Mouse (Mus musculus): ENCODE measurements around the gene Cdkl3. TPM values are rescaled to one million over a fixed set of nuclear protein-coding genes. Genes with fewer than 3 reads are reported as not detected.
"Not testable (repeated sequence)": the region's sequence is repeated elsewhere in the genome, so short reads cannot be mapped to it uniquely, and the experiment has no call there.

The Cdkl3 gene
- polyA plus RNA-seq, 1 experiment from 2014 or later: 6.0 TPM

- no peaks in the 10 kb centered on the region for H3K27me3 ChIP-seq (replicated peaks; ENCODE audit: control insufficient read depth, insufficient read depth, low read length)
- ATAC-seq: peak; percentile 75
- H3K4me3 ChIP-seq (ENCODE audit: low read length): peak overlapping the region; percentile 99
- no peaks in the 10 kb centered on the region for H3K36me3 ChIP-seq (ENCODE audit: control insufficient read depth, insufficient read depth, low read length)
- peak overlapping the region; percentile 81 for H3K4me2 ChIP-seq (ENCODE audit: low read depth, low read length)
- peak overlapping the region; percentile 99 for H3K27ac ChIP-seq (ENCODE audit: low read length)
- peak overlapping the region; percentile 100 for H3K9ac ChIP-seq (ENCODE audit: low read depth, low read length)
- H3K9me3 ChIP-seq (ENCODE audit: control insufficient read depth, low read length): no peaks in the 10 kb centered on the region
- WGBS: under 1% methylated on average over 68 of the region's 72 CpGs
- peaks cover 28% of the 10 kb centered on the region for H3K4me1 ChIP-seq (ENCODE audit: control insufficient read depth, insufficient read depth, low read length)
Measured at GRCm38 (mm10) chr11:52099031-52099761, 95.2 kb downstream of the Cdkl3 start.

GRCm38 (mm10) chr11:52099771-52100219, 95.8 kb downstream of the Cdkl3 start:
- Histone ChIP-seq H3K27me3 (replicated peaks; ENCODE audit: control insufficient read depth, insufficient read depth, low read length) (no peaks in the 10 kb centered on the region), H3K4me1 (ENCODE audit: control insufficient read depth, insufficient read depth, low read length) (peaks cover 32% of the 10 kb centered on the region), H3K36me3 (ENCODE audit: control insufficient read depth, insufficient read depth, low read length) (no peaks in the 10 kb centered on the region), H3K9ac (ENCODE audit: low read depth, low read length) (peak overlapping the region; percentile 100), H3K9me3 (ENCODE audit: control insufficient read depth, low read length) (no peaks in the 10 kb centered on the region), H3K4me2 (ENCODE audit: low read depth, low read length) (peak overlapping the region; percentile 81), H3K4me3 (ENCODE audit: low read length) (peak overlapping the region; percentile 99), H3K27ac (ENCODE audit: low read length) (peak overlapping the region; percentile 99)
- 2% methylated on average over 7 of the region's 7 CpGs for WGBS
- no peak for ATAC-seq

GRCm38 (mm10) chr11:52102977-52103376, 99.0 kb downstream of the Cdkl3 start:
- H3K27ac ChIP-seq (ENCODE audit: low read length): no peak overlapping the region
- no peaks in the 10 kb centered on the region for H3K36me3 ChIP-seq (ENCODE audit: control insufficient read depth, insufficient read depth, low read length)
- H3K4me1 ChIP-seq (ENCODE audit: control insufficient read depth, insufficient read depth, low read length): peaks cover 31% of the 10 kb centered on the region
- ATAC-seq: no peak
- H3K27me3 ChIP-seq (replicated peaks; ENCODE audit: control insufficient read depth, insufficient read depth, low read length): no peaks in the 10 kb centered on the region
- no peak overlapping the region for H3K4me2 ChIP-seq (ENCODE audit: low read depth, low read length)
- H3K4me3 ChIP-seq (ENCODE audit: low read length): no peak overlapping the region
- H3K9ac ChIP-seq (ENCODE audit: low read depth, low read length): no peak overlapping the region
- no peaks in the 10 kb centered on the region for H3K9me3 ChIP-seq (ENCODE audit: control insufficient read depth, low read length)
- WGBS: 72% methylated on average over 4 of the region's 4 CpGs

DNA sequence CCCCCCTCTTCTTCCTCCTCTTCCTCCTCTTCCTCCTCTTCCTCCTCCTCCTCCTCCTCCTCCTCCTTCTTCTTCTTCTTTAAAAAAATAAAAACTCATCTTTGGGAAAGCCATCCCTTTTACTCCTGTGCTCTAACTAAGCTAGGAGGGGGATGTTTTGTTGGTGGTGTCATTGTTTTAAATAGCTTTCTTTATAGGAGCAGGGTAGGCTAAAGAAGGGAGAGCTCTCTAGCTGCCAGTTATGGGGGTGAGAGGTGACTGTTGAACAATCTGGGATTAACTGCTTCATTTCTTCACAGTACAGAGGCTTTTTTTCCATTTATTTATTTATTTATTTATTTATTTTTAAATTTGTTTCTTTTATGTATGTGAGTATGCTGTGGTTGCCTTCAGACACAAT, 101.5 kb downstream of the Cdkl3 start:
- H3K27ac ChIP-seq (ENCODE audit: low read length): no peak overlapping the region

GRCm38 (mm10) chr11:52106037-52106436, 102.0 kb downstream of the Cdkl3 start:
- Histone ChIP-seq H3K36me3 (ENCODE audit: control insufficient read depth, insufficient read depth, low read length) (no peaks in the 10 kb centered on the region), H3K4me1 (ENCODE audit: control insufficient read depth, insufficient read depth, low read length) (peaks cover 19% of the 10 kb centered on the region), H3K4me2 (ENCODE audit: low read depth, low read length) (no peak overlapping the region), H3K4me3 (ENCODE audit: low read length) (no peak overlapping the region), H3K9ac (ENCODE audit: low read depth, low read length) (no peak overlapping the region), H3K9me3 (ENCODE audit: control insufficient read depth, low read length) (no peaks in the 10 kb centered on the region), H3K27ac (ENCODE audit: low read length) (no peak overlapping the region), H3K27me3 (replicated peaks; ENCODE audit: control insufficient read depth, insufficient read depth, low read length) (no peaks in the 10 kb centered on the region)
- WGBS: 76% methylated on average over 2 of the region's 2 CpGs
- no peak for ATAC-seq

More for the DNA sequence above, 101.5 kb downstream of the Cdkl3 start:
- H3K36me3 ChIP-seq (ENCODE audit: control insufficient read depth, insufficient read depth, low read length): no peaks in the 10 kb centered on the region
- no peak overlapping the region for H3K4me3 ChIP-seq (ENCODE audit: low read length)
- ATAC-seq: no peak
- H3K4me1 ChIP-seq (ENCODE audit: control insufficient read depth, insufficient read depth, low read length): peaks cover 25% of the 10 kb centered on the region
- H3K9ac ChIP-seq (ENCODE audit: low read depth, low read length): no peak overlapping the region
- no peaks in the 10 kb centered on the region for H3K27me3 ChIP-seq (replicated peaks; ENCODE audit: control insufficient read depth, insufficient read depth, low read length)
- H3K9me3 ChIP-seq (ENCODE audit: control insufficient read depth, low read length): no peaks in the 10 kb centered on the region
- H3K4me2 ChIP-seq (ENCODE audit: low read depth, low read length): no peak overlapping the region

- no peak overlapping the region for H3K4me2 ChIP-seq (ENCODE audit: low read depth, low read length)
- H3K36me3 ChIP-seq (ENCODE audit: control insufficient read depth, insufficient read depth, low read length): no peaks in the 10 kb centered on the region
- H3K27me3 ChIP-seq (replicated peaks; ENCODE audit: control insufficient read depth, insufficient read depth, low read length): no peaks in the 10 kb centered on the region
- no peak overlapping the region for H3K4me3 ChIP-seq (ENCODE audit: low read length)
- no peak overlapping the region for H3K9ac ChIP-seq (ENCODE audit: low read depth, low read length)
- no peak overlapping the region for H3K27ac ChIP-seq (ENCODE audit: low read length)
- ATAC-seq: no peak
- no peaks in the 10 kb centered on the region for H3K9me3 ChIP-seq (ENCODE audit: control insufficient read depth, low read length)
- 82% methylated on average over 1 of the region's 1 CpGs for WGBS
- H3K4me1 ChIP-seq (ENCODE audit: control insufficient read depth, insufficient read depth, low read length): peaks cover 16% of the 10 kb centered on the region
Measured at GRCm38 (mm10) chr11:52106438-52106837, 102.4 kb downstream of the Cdkl3 start.

GRCm38 (mm10) chr11:52108796-52109195, 104.8 kb downstream of the Cdkl3 start:
- Histone ChIP-seq H3K4me1 (ENCODE audit: control insufficient read depth, insufficient read depth, low read length) (peaks cover 6% of the 10 kb centered on the region), H3K27ac (ENCODE audit: low read length) (no peak overlapping the region), H3K4me3 (ENCODE audit: low read length) (no peak overlapping the region), H3K4me2 (ENCODE audit: low read depth, low read length) (no peak overlapping the region), H3K36me3 (ENCODE audit: control insufficient read depth, insufficient read depth, low read length) (no peaks in the 10 kb centered on the region), H3K27me3 (replicated peaks; ENCODE audit: control insufficient read depth, insufficient read depth, low read length) (no peaks in the 10 kb centered on the region), H3K9me3 (ENCODE audit: control insufficient read depth, low read length) (no peaks in the 10 kb centered on the region), H3K9ac (ENCODE audit: low read depth, low read length) (no peak overlapping the region)
- WGBS: 90% methylated on average over 5 of the region's 5 CpGs
- ATAC-seq: no peak

DNA sequence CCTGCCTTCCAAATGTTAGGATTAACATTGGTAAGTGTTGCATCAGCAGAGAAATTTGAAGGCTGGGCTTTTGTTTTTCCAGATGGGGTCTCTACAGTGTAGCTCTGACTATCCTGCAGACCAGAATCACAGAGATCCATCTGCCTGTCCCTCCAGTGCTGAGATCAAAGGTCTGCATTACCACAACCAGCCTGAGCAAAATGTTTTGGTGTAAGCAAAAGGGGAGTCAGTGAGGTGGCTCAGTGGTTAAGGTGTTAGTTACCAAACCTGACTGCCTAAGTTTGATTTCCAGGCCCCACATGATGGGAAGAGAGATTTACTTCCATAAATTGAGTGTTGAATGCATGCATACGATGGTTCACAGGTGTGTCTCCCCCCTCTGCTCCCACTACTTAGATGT, 105.4 kb downstream of the Cdkl3 start:
- WGBS: 79% methylated on average over 1 of the region's 1 CpGs
- no peak for ATAC-seq
- no peaks in the 10 kb centered on the region for H3K27me3 ChIP-seq (replicated peaks; ENCODE audit: control insufficient read depth, insufficient read depth, low read length)
- peaks cover under 1% of the 10 kb centered on the region for H3K36me3 ChIP-seq (ENCODE audit: control insufficient read depth, insufficient read depth, low read length)
- no peak overlapping the region for H3K4me2 ChIP-seq (ENCODE audit: low read depth, low read length)
- no peak overlapping the region for H3K9ac ChIP-seq (ENCODE audit: low read depth, low read length)
- no peak overlapping the region for H3K4me3 ChIP-seq (ENCODE audit: low read length)
- H3K27ac ChIP-seq (ENCODE audit: low read length): no peak overlapping the region
- no peaks in the 10 kb centered on the region for H3K9me3 ChIP-seq (ENCODE audit: control insufficient read depth, low read length)
- H3K4me1 ChIP-seq (ENCODE audit: control insufficient read depth, insufficient read depth, low read length): peaks cover 3% of the 10 kb centered on the region

GRCm38 (mm10) chr11:52115479-52115878, 111.5 kb downstream of the Cdkl3 start:
- no peaks in the 10 kb centered on the region for H3K4me1 ChIP-seq (ENCODE audit: control insufficient read depth, insufficient read depth, low read length)
- H3K4me3 ChIP-seq (ENCODE audit: low read length): no peak overlapping the region
- H3K9ac ChIP-seq (ENCODE audit: low read depth, low read length): no peak overlapping the region
- H3K27me3 ChIP-seq (replicated peaks; ENCODE audit: control insufficient read depth, insufficient read depth, low read length): no peaks in the 10 kb centered on the region
- H3K4me2 ChIP-seq (ENCODE audit: low read depth, low read length): no peak overlapping the region
- peaks cover 43% of the 10 kb centered on the region for H3K36me3 ChIP-seq (ENCODE audit: control insufficient read depth, insufficient read depth, low read length)
- H3K27ac ChIP-seq (ENCODE audit: low read length): no peak overlapping the region
- H3K9me3 ChIP-seq (ENCODE audit: control insufficient read depth, low read length): no peaks in the 10 kb centered on the region
- no peak for ATAC-seq
- 93% methylated on average over 3 of the region's 3 CpGs for WGBS

GRCm38 (mm10) chr11:52116117-52116516, 112.1 kb downstream of the Cdkl3 start:
- WGBS: 94% methylated on average over 6 of the region's 6 CpGs
- not testable (repeated sequence) for H3K9me3 ChIP-seq (ENCODE audit: control insufficient read depth, low read length); H3K27ac ChIP-seq (ENCODE audit: low read length); H3K4me1 ChIP-seq (ENCODE audit: control insufficient read depth, insufficient read depth, low read length); ATAC-seq; H3K4me2 ChIP-seq (ENCODE audit: low read depth, low read length); H3K27me3 ChIP-seq (replicated peaks; ENCODE audit: control insufficient read depth, insufficient read depth, low read length); H3K4me3 ChIP-seq (ENCODE audit: low read length); H3K9ac ChIP-seq (ENCODE audit: low read depth, low read length)
- H3K36me3 ChIP-seq (ENCODE audit: control insufficient read depth, insufficient read depth, low read length): peaks cover 44% of the 10 kb centered on the region
